Mouse (Mus musculus) leukemia stem cell, adult 10-12 weeks (primary cell): Measurements from ENCODE around the gene Svs6. TPM values are rescaled to one million over a fixed set of nuclear protein-coding genes. Genes with fewer than 3 reads are reported as not detected.

Experiments
- polyA plus RNA-seq: library from polyadenylated mRNA; stranded (reverse); fragments of >175 nt; gene quantifications from 2 replicates; pipeline ENCODE4 v1.2.3, GENCODE M21; 2012; ENCODE audit warnings: low replicate concordance

The Svs6 gene
- polyA plus RNA-seq = not detected in 2 replicates

DNA sequence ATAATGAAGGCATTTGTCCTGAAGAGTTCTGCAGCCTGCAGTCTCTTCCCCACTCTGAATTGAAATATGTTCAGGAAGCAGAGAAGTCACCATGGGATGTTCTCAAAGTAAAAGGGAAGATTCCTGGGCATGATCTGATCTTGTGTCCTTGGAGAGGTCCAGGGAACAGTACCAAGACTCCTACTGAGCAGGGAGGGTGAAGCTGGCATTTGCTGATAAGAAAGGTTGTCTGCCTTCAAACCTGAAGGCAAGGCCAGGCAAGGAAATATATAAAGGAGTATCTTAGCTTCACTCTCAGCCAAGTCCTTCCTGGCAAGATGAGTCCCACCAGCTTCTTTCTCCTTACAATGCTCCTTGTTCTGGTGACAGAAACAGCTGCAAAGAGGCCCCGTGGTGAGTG lies at the start of gene Svs6:
Gene Svs6 (plus strand): TSS at position 301 of the 400 bp plus-strand sequence.

DNA sequence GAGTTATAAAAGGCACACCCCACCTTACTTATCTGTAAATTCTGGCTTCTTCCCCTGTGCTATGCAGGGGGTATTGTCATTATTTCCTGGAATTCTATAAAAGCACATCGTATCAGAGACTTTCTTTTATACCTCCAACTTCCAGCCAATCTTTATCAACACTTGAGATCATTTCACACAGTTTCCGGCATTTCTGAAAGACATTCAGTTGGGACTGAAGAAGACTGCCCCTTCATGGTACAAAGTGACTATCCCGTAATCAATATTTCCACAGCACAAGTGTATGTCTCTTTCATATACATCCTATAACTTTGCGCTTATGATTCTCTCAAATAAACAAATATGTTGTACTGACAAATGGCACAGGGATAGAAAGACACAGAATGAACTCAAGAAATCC lies 38.2 kb upstream of the Svs6 start, which contains the start of gene Svs4:
Gene Svs4 (minus strand): TSS at position 101 of the 400 bp plus-strand sequence.

DNA sequence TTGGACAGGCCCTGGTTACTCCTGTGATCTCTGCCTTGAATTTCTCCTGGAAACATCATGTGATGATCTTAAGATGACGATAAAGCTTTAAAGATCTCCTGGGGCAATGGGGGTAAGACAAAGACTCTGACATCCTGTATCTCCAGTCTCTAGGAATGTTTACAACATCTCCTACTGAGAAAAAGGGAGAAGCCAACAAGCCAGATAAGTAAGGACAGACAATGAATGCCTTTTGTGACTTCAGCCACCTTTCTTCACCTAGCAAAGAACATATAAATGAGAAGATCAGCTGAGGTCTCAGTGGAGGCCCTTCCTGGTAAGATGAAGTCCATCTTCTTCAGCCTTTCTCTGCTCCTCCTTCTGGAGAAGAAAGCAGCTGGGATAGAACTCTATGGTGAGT lies 27.6 kb upstream of the Svs6 start, which contains the start of gene Svs3a:
Gene Svs3a (plus strand): TSS at position 301 of the 400 bp plus-strand sequence.

DNA sequence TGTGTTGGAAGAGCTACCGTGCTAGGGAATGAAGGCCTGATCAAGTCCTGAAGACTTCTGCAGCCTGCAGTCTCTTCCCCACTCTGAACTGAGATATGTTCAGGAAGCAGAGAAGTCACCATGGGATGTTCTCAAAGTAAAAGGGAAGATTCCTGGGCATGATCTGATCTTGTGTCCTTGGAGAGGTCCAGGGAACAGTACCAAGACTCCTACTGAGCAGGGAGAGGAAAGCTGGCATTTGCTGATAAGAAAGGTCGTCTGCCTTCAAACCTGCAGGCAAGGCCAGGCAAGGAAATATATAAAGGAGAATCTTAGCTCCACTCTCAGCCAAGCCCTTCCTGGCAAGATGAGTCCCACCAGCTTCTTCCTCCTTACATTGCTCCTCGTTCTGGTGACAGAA lies 15.9 kb downstream of the Svs6 start, which contains the start of gene Svs5:
Gene Svs5 (plus strand): TSS at position 301 of the 400 bp plus-strand sequence.

Other genes with a start within 250 kb of the Svs6 start
- 7.5 and 23.7 TPM in 2 replicates for gene Stk4, start 246.4 kb upstream of the Svs6 start, polyA plus RNA-seq
- gene Tomm34, start 245.6 kb upstream of the Svs6 start, polyA plus RNA-seq = 32.5 and 38.0 TPM in 2 replicates
- 0.08 and 0.16 TPM in 2 replicates for gene Kcns1, start 145.6 kb upstream of the Svs6 start, polyA plus RNA-seq
- gene Wfdc5, start 134.0 kb upstream of the Svs6 start, polyA plus RNA-seq = not detected in 2 replicates
- 0.25 TPM in 1 of 2 replicates, not detected in the other for gene Wfdc12, start 126.1 kb upstream of the Svs6 start, polyA plus RNA-seq
- not detected in 2 replicates for gene Wfdc15a, start 116.6 kb upstream of the Svs6 start, polyA plus RNA-seq
- gene Wfdc15b, start 95.1 kb upstream of the Svs6 start, polyA plus RNA-seq = not detected in 2 replicates
- gene Svs2, start 78.3 kb upstream of the Svs6 start, polyA plus RNA-seq = not detected in 2 replicates
- gene Svs3b, start 60.1 kb upstream of the Svs6 start, polyA plus RNA-seq = not detected in 2 replicates
- gene Svs4, start 38.3 kb upstream of the Svs6 start, polyA plus RNA-seq = not detected in 2 replicates
- gene Svs3a, start 27.5 kb upstream of the Svs6 start, polyA plus RNA-seq = not detected in 2 replicates
- gene Svs5, start 16.0 kb downstream of the Svs6 start, polyA plus RNA-seq = not detected in 2 replicates
- 5.2 and 16.4 TPM in 2 replicates for gene Slpi, start 72.3 kb downstream of the Svs6 start, polyA plus RNA-seq
- 0.09 and 0.25 TPM in 2 replicates for gene Rbpjl, start 86.4 kb downstream of the Svs6 start, polyA plus RNA-seq
- gene Matn4, start 88.4 kb downstream of the Svs6 start, polyA plus RNA-seq = 0.07 TPM in 1 of 2 replicates, not detected in the other
- gene Sdc4, start 127.1 kb downstream of the Svs6 start, polyA plus RNA-seq = 1.4 and 10.9 TPM in 2 replicates
- gene Sys1, start 140.2 kb downstream of the Svs6 start, polyA plus RNA-seq = 222 and 239 TPM in 2 replicates
- gene Gm20458, start 144.2 kb downstream of the Svs6 start, polyA plus RNA-seq = 0.17 and 0.94 TPM in 2 replicates
- gene Trp53tg5, start 157.0 kb downstream of the Svs6 start, polyA plus RNA-seq = not detected in 2 replicates
- gene Dbndd2, start 169.4 kb downstream of the Svs6 start, polyA plus RNA-seq = 15.3 and 25.0 TPM in 2 replicates
- gene Pigt, start 180.8 kb downstream of the Svs6 start, polyA plus RNA-seq = 173 and 257 TPM in 2 replicates
- gene Wfdc2, start 245.7 kb downstream of the Svs6 start, polyA plus RNA-seq = not detected in 2 replicates